Mouse (Mus musculus): ENCODE measurements around the gene 7530416G11Rik.

DNA sequence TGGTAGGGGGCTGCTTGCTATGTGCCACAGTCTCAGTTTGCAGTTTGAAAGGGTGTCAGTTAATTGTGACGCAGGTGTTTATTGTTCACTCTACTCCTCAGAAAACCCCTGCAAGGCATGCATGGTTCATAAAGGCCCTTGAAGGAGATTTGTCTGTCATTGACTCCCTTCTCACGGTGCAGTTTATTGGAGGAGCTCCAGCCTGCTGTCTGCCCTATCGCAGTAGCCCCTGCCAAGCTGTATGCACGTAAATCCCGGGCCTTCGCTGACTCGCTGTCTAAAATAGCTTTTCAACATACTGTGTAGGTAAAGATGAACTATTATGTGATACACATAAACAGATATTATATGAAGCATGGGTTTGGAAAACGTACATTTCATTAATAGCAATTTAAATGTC lies 45.2 kb downstream of the 7530416G11Rik start:
- TF ChIP-seq POLR2A (IDR thresholded peaks at IDR 0.05; ENCODE audit: borderline replicate concordance, extremely low read depth, insufficient read depth, insufficient read length, poor library complexity, severe bottlenecking) (no peak), CTCF (IDR thresholded peaks at IDR 0.05; ENCODE audit: borderline replicate concordance, extremely low read depth, insufficient read depth, insufficient read length) (no peak)

Data from brain, embryonic 14.5 days (tissue).